Mouse (Mus musculus): ENCODE measurements around the gene Olfr530. TPM values are rescaled to one million over a fixed set of nuclear protein-coding genes. Genes with fewer than 3 reads are reported as not detected.

Olfr530 gene
- not detected for polyA plus RNA-seq (2012; fragmentation: generic; extraction: Trizol)

GRCm38 (mm10) chr7:140376231-140376630 lies at the start of gene Olfr530:
Gene Olfr530, minus strand, starts transcription at chr7:140376331.
- Histone ChIP-seq H3ac (ENCODE audit: control insufficient read depth, insufficient read length) (no peak within 1 kb of the TSS), H3K4me3 (no peak within 1 kb of the TSS), H3K36me3 (ENCODE audit: control insufficient read depth, insufficient read depth) (no peaks in the 10 kb centered on the region), H3K79me2 (ENCODE audit: control insufficient read depth, insufficient read depth) (no peaks in the 10 kb centered on the region), H3K4me2 (ENCODE audit: low read depth) (no peak within 1 kb of the TSS), H3K27me3 (ENCODE audit: control insufficient read depth, insufficient read depth, insufficient read length) (no peaks in the 10 kb centered on the region)
- TF ChIP-seq TCF12 (IDR thresholded peaks at IDR 0.05; ENCODE audit: insufficient read depth, poor library complexity, severe bottlenecking) (no peak), MYOG (IDR thresholded peaks at IDR 0.05; ENCODE audit: control insufficient read depth in 1 of 3, insufficient read depth in 1 of 3, insufficient read length in 2 of 3, low read depth in 2 of 3) (no peak), SRF (IDR thresholded peaks at IDR 0.05; ENCODE audit: control insufficient read depth, insufficient read length, low read depth) (no peak), REST (IDR thresholded peaks at IDR 0.05; ENCODE audit: insufficient read depth, insufficient read length) (no peak), USF1 (IDR thresholded peaks at IDR 0.05; ENCODE audit: low read depth) (no peak), POLR2A (IDR thresholded peaks at IDR 0.05; ENCODE audit: insufficient read length, low read depth) (no peak), POLR2AphosphoS2 (IDR thresholded peaks at IDR 0.05; ENCODE audit: insufficient read length, low read depth) (no peak)

GRCm38 (mm10) chr7:140421539-140421938 lies 45.4 kb upstream of the Olfr530 start, which contains the start of gene Olfr532:
Gene Olfr532, minus strand, starts transcription at chr7:140421639.
- Histone ChIP-seq H3K27me3 (ENCODE audit: control insufficient read depth, insufficient read depth, insufficient read length) (no peaks in the 10 kb centered on the region), H3K79me2 (ENCODE audit: control insufficient read depth, insufficient read depth) (no peaks in the 10 kb centered on the region), H3K4me3 (no peak within 1 kb of the TSS), H3K4me2 (ENCODE audit: low read depth) (no peak within 1 kb of the TSS), H3K36me3 (ENCODE audit: control insufficient read depth, insufficient read depth) (no peaks in the 10 kb centered on the region), H3ac (ENCODE audit: control insufficient read depth, insufficient read length) (no peak within 1 kb of the TSS)
- TF ChIP-seq REST (IDR thresholded peaks at IDR 0.05; ENCODE audit: insufficient read depth, insufficient read length) (no peak), MYOD1 (IDR thresholded peaks at IDR 0.05; ENCODE audit: control insufficient read depth in 1 of 3, insufficient read length in 2 of 3, low read depth in 2 of 3) (no peak), MAX (IDR thresholded peaks at IDR 0.05; ENCODE audit: low read depth) (no peak), TCF12 (IDR thresholded peaks at IDR 0.05; ENCODE audit: insufficient read depth, poor library complexity, severe bottlenecking) (no peak), POLR2A (IDR thresholded peaks at IDR 0.05; ENCODE audit: insufficient read length, low read depth) (no peak), E2F4 (IDR thresholded peaks at IDR 0.05; ENCODE audit: insufficient read depth) (no peak), POLR2AphosphoS2 (IDR thresholded peaks at IDR 0.05; ENCODE audit: insufficient read length, low read depth) (no peak), USF1 (IDR thresholded peaks at IDR 0.05; ENCODE audit: low read depth) (no peak), TCF3 (IDR thresholded peaks at IDR 0.05; ENCODE audit: insufficient read length, low read depth) (no peak), CEBPB (IDR thresholded peaks at IDR 0.05; ENCODE audit: insufficient read depth, poor library complexity, severe bottlenecking) (no peak), MYOG (IDR thresholded peaks at IDR 0.05; ENCODE audit: control insufficient read depth in 1 of 3, insufficient read depth in 1 of 3, insufficient read length in 2 of 3, low read depth in 2 of 3) (no peak), SRF (IDR thresholded peaks at IDR 0.05; ENCODE audit: control insufficient read depth, insufficient read length, low read depth) (no peak)

GRCm38 (mm10) chr7:140402818-140403217 lies 26.7 kb upstream of the Olfr530 start, which contains the start of gene Olfr531:
Gene Olfr531, minus strand, starts transcription at chr7:140402918.
- no peak within 1 kb of the TSS for H3K4me2 ChIP-seq (ENCODE audit: low read depth)
- no peaks in the 10 kb centered on the region for H3K27me3 ChIP-seq (ENCODE audit: control insufficient read depth, insufficient read depth, insufficient read length)
- no peaks in the 10 kb centered on the region for H3K79me2 ChIP-seq (ENCODE audit: control insufficient read depth, insufficient read depth)
- H3ac ChIP-seq (ENCODE audit: control insufficient read depth, insufficient read length): no peak within 1 kb of the TSS
- no peak within 1 kb of the TSS for H3K4me3 ChIP-seq
- TF ChIP-seq TCF12 (IDR thresholded peaks at IDR 0.05; ENCODE audit: insufficient read depth, poor library complexity, severe bottlenecking) (no peak), USF1 (IDR thresholded peaks at IDR 0.05; ENCODE audit: low read depth) (no peak), REST (IDR thresholded peaks at IDR 0.05; ENCODE audit: insufficient read depth, insufficient read length) (no peak), TCF3 (IDR thresholded peaks at IDR 0.05; ENCODE audit: insufficient read length, low read depth) (no peak), MAX (IDR thresholded peaks at IDR 0.05; ENCODE audit: low read depth) (no peak), CEBPB (IDR thresholded peaks at IDR 0.05; ENCODE audit: insufficient read depth, poor library complexity, severe bottlenecking) (no peak), MYOG (IDR thresholded peaks at IDR 0.05; ENCODE audit: control insufficient read depth in 1 of 3, insufficient read depth in 1 of 3, insufficient read length in 2 of 3, low read depth in 2 of 3) (no peak), SRF (IDR thresholded peaks at IDR 0.05; ENCODE audit: control insufficient read depth, insufficient read length, low read depth) (no peak), E2F4 (IDR thresholded peaks at IDR 0.05; ENCODE audit: insufficient read depth) (no peak)
- no peaks in the 10 kb centered on the region for H3K36me3 ChIP-seq (ENCODE audit: control insufficient read depth, insufficient read depth)

- Histone ChIP-seq H3K27me3 (ENCODE audit: control insufficient read depth, insufficient read depth, insufficient read length) (no peaks in the 10 kb centered on the region), H3K79me2 (ENCODE audit: control insufficient read depth, insufficient read depth) (no peaks in the 10 kb centered on the region), H3K36me3 (ENCODE audit: control insufficient read depth, insufficient read depth) (no peaks in the 10 kb centered on the region), H3K4me2 (ENCODE audit: low read depth) (no peak overlapping the region), H3ac (ENCODE audit: control insufficient read depth, insufficient read length) (no peak overlapping the region), H3K4me3 (no peak overlapping the region)
- TF ChIP-seq POLR2A (IDR thresholded peaks at IDR 0.05; ENCODE audit: insufficient read length, low read depth) (no peak), MYOD1 (IDR thresholded peaks at IDR 0.05; ENCODE audit: control insufficient read depth in 1 of 3, insufficient read length in 2 of 3, low read depth in 2 of 3) (no peak), MYOG (IDR thresholded peaks at IDR 0.05; ENCODE audit: control insufficient read depth in 1 of 3, insufficient read depth in 1 of 3, insufficient read length in 2 of 3, low read depth in 2 of 3) (no peak), USF1 (IDR thresholded peaks at IDR 0.05; ENCODE audit: low read depth) (no peak), MAX (IDR thresholded peaks at IDR 0.05; ENCODE audit: low read depth) (no peak), CEBPB (IDR thresholded peaks at IDR 0.05; ENCODE audit: insufficient read depth, poor library complexity, severe bottlenecking) (no peak), SRF (IDR thresholded peaks at IDR 0.05; ENCODE audit: control insufficient read depth, insufficient read length, low read depth) (no peak), REST (IDR thresholded peaks at IDR 0.05; ENCODE audit: insufficient read depth, insufficient read length) (no peak), TCF12 (IDR thresholded peaks at IDR 0.05; ENCODE audit: insufficient read depth, poor library complexity, severe bottlenecking) (no peak), POLR2AphosphoS2 (IDR thresholded peaks at IDR 0.05; ENCODE audit: insufficient read length, low read depth) (no peak), E2F4 (IDR thresholded peaks at IDR 0.05; ENCODE audit: insufficient read depth) (no peak), TCF3 (IDR thresholded peaks at IDR 0.05; ENCODE audit: insufficient read length, low read depth) (no peak)
These were observed 780 bp upstream of the Olfr530 start for GRCm38 (mm10) chr7:140376911-140377310.
